Mouse (Mus musculus) CH12.LX (cell line): ENCODE results near the gene Itgal. TPM values are rescaled to one million over a fixed set of nuclear protein-coding genes. Genes with fewer than 3 reads are reported as not detected.
A peak's percentile ranks its signal among the peaks of the same experiment; 100 is the strongest.

Source experiments
- DNase-seq: peaks from one replicate; pipeline ENCODE4 v3.0.0-alpha.2; 2013; ENCODE audit errors: extremely low read depth
- H3K27ac ChIP-seq: 2 replicates; pipeline ENCODE4 v1.5.1; 2012; ENCODE audit warnings: low read depth, mild to moderate bottlenecking, control low read depth, moderate library complexity; ENCODE audit not compliant: insufficient read depth
- H3K27me3 ChIP-seq: replicated peaks from 2 replicates; pipeline ENCODE3; 2012; ENCODE audit warnings: inconsistent platforms
- H3K36me3 ChIP-seq, 2 experiments: replicated peaks in 1 of 2; 2 replicates each; pipeline versions ENCODE3 to v1.6.1; 2012; ENCODE audit warnings: inconsistent platforms in 1 of 2, low read length in 1 of 2, mild to moderate bottlenecking in 1 of 2, mixed read lengths in 1 of 2, moderate library complexity in 1 of 2; ENCODE audit not compliant: control insufficient read depth in 1 of 2, insufficient read depth in 1 of 2
- H3K4me1 ChIP-seq, 2 experiments: 2 replicates each; pipeline ENCODE4 v1.6.1; 2012; ENCODE audit warnings: inconsistent platforms in 1 of 2, moderate library complexity in 1 of 2; ENCODE audit not compliant: insufficient read depth in 2 of 2, control insufficient read depth in 1 of 2
- H3K4me2 ChIP-seq: 2 replicates; pipeline ENCODE4 v1.6.1; 2012; ENCODE audit warnings: low read depth, mild to moderate bottlenecking, control low read depth; ENCODE audit not compliant: poor library complexity, insufficient read depth, severe bottlenecking
- H3K4me3 ChIP-seq, 3 experiments: fragments of 150-350 bp in 1 of 3; sonication (generic) in 1 of 3; replicated peaks in 1 of 3; 2 replicates each; pipeline versions ENCODE3 to v1.5.1; 2011 to 2012; ENCODE audit warnings: low read depth in 2 of 3, low read length in 2 of 3, mild to moderate bottlenecking in 2 of 3, moderate library complexity in 2 of 3, control low read depth in 1 of 3, improper control_type of control experiment in 1 of 3, inconsistent platforms in 1 of 3, mixed read lengths in 1 of 3; ENCODE audit not compliant: poor library complexity in 1 of 3
- H3K79me2 ChIP-seq: replicated peaks from 2 replicates; pipeline ENCODE4 v1.6.1; 2012; ENCODE audit warnings: mild to moderate bottlenecking, moderate library complexity; ENCODE audit not compliant: control insufficient read depth, poor library complexity, insufficient read depth, severe bottlenecking; ENCODE audit errors: extremely low read depth
- H3K9ac ChIP-seq: 2 replicates; pipeline ENCODE4 v1.6.1; 2012; ENCODE audit warnings: low read depth, mild to moderate bottlenecking, control low read depth, moderate library complexity; ENCODE audit not compliant: insufficient read depth
- H3K9me3 ChIP-seq: replicated peaks from 2 replicates; pipeline ENCODE3; 2012; ENCODE audit warnings: low read length, inconsistent platforms, mixed read lengths
- CTCF ChIP-seq, 2 experiments: IDR thresholded peaks in 1 of 2; conservative IDR thresholded peaks in 1 of 2; 2 replicates each; pipeline ENCODE4 v1.5.1; 2011 to 2012; ENCODE audit warnings: low read depth in 2 of 2, low read length in 2 of 2, improper control_type of control experiment in 1 of 2, inconsistent platforms in 1 of 2, mild to moderate bottlenecking in 1 of 2, moderate library complexity in 1 of 2
- ELF1 ChIP-seq: IDR thresholded peaks from 2 replicates; pipeline ENCODE4 v1.6.1; 2014; ENCODE audit warnings: low read depth, mild to moderate bottlenecking, inconsistent platforms, low read length, improper control_type of control experiment
- KAT2A ChIP-seq: IDR thresholded peaks from 2 replicates; pipeline ENCODE4 v1.6.1; 2012; ENCODE audit warnings: low read length, improper control_type of control experiment, inconsistent platforms; ENCODE audit not compliant: insufficient replicate concordance
- MAFK ChIP-seq: IDR thresholded peaks from 2 replicates; pipeline ENCODE4 v1.6.1; 2011; ENCODE audit warnings: low read length, improper control_type of control experiment; ENCODE audit not compliant: insufficient replicate concordance
- NELFE ChIP-seq: IDR thresholded peaks from 2 replicates; pipeline ENCODE4 v1.6.1; 2011; ENCODE audit warnings: low read depth, low read length, improper control_type of control experiment
- PAX5 ChIP-seq: IDR thresholded peaks from 2 replicates; pipeline ENCODE4 v1.6.1; 2012; ENCODE audit warnings: low read length, inconsistent platforms, mixed read lengths
- POLR2AphosphoS2 ChIP-seq: IDR thresholded peaks from 2 replicates; pipeline ENCODE4 v1.6.1; 2011; ENCODE audit warnings: low read depth, low read length, improper control_type of control experiment
- TBP ChIP-seq: conservative IDR thresholded peaks from 2 replicates; pipeline ENCODE4 v1.6.1; 2011; ENCODE audit warnings: low read depth, low read length, improper control_type of control experiment
- TCF12 ChIP-seq: IDR thresholded peaks from 2 replicates; pipeline ENCODE4 v1.6.1; 2014; ENCODE audit warnings: low read depth, mild to moderate bottlenecking, inconsistent platforms, low read length, improper control_type of control experiment
- USF2 ChIP-seq: conservative IDR thresholded peaks from 2 replicates; pipeline ENCODE4 v1.6.1; 2011; ENCODE audit warnings: low read depth, low read length, improper control_type of control experiment
- ZC3H11A ChIP-seq: IDR thresholded peaks from 2 replicates; pipeline ENCODE4 v1.6.1; 2012; ENCODE audit warnings: low read depth, mild to moderate bottlenecking, inconsistent platforms, low read length, improper control_type of control experiment
- dilution Hi-C: fragments of 300-500 bp; cut with MboI; formaldehyde crosslinking; loops from 2 replicates; pipeline ENCODE4 v1.14.3; 2020; ENCODE audit warnings: low sequenced_read_pairs; ENCODE audit not compliant: extremely low pct_unique_long_range_greater_than_20kb, extremely low pct_ligation_motif_present
- in situ Hi-C: fragments of 300-500 bp; cut with MboI; formaldehyde crosslinking; loops from 3 replicates; pipeline ENCODE4 v1.14.3; 2019; ENCODE audit warnings: low sequenced_read_pairs, low pct_ligation_motif_present, low pct_unique_long_range_greater_than_20kb, mixed read lengths
- polyA plus RNA-seq: library from polyadenylated mRNA; unstranded; fragments of >175 nt; gene quantifications from 2 replicates; pipeline ENCODE4 v1.2.1, GENCODE M21; 2012; ENCODE audit warnings: low read depth; ENCODE audit not compliant: insufficient read length
- total RNA-seq, 2 experiments: library from RNA; depleted of rRNA; stranded (reverse); fragments of 300-350 nt in 1 of 2; fragments of >200 nt in 1 of 2; gene quantifications; 2 replicates each; pipeline ENCODE4 v1.2.3; 2012 to 2014

Gene Itgal
- total and polyA plus RNA-seq, 3 experiments = 43.9 to 177 (median 69.0) TPM

- TF ChIP-seq CTCF (conservative IDR thresholded peaks at IDR 0.05 in 1 of 2, IDR thresholded peaks at IDR 0.05 in 1 of 2; ENCODE audit: low read depth in 2 of 2, low read length in 2 of 2) (peak in 1 of 2 experiments; percentile 64; a peak in 2 of 4 replicates), TBP (peak; percentile 91), KAT2A (0 out of 2 replicates have a peak, but pooled peaks have one; percentile 57), ELF1 (peak; percentile 80)
- TF ChIP-seq, all 38 proteins: peak for 23; not testable (repeated sequence) for 15
These were observed 79.5 kb downstream of the Itgal start, which contains the start of gene Zfp747 (continued) for GRCm38 (mm10) chr7:127375271-127376245.

GRCm38 (mm10) chr7:127378310-127378921 is 82.4 kb downstream of the Itgal start:
- peaks cover 3 to 7% of the 10 kb centered on the region in 2 experiments; a peak in 1 of 4 replicates for H3K4me1 ChIP-seq

More at GRCm38 (mm10) chr7:127378310-127378921, 82.4 kb downstream of the Itgal start:
- Histone ChIP-seq H3K4me3 (no peak overlapping the region), H3K36me3 (peaks cover 10 to 13% of the 10 kb centered on the region in 2 experiments), H3K9ac (no peak overlapping the region), H3K79me2 (no peaks in the 10 kb centered on the region), H3K4me2 (no peak overlapping the region), H3K9me3 (peaks cover 2% of the 10 kb centered on the region), H3K27ac (no peak overlapping the region), H3K27me3 (no peaks in the 10 kb centered on the region)
- dilution Hi-C loops (no loop called here), in situ Hi-C loops (no loop called here)
- no peak for TF ChIP-seq ZC3H11A
- no peak for TF ChIP-seq USF2
- no peak for TF ChIP-seq NELFE
- no peak for TF ChIP-seq MAFK
- no peak for TF ChIP-seq TCF12
- no peak for TF ChIP-seq PAX5
- no peak for TF ChIP-seq POLR2AphosphoS2
- no peak for DNase-seq

Other genes starting within 250 kb of the Itgal start
Only the 20 nearest of the 23 such genes appear.
- 15.7 and 19.0 TPM in 2 replicates for gene AI467606, start 204.9 kb upstream of the Itgal start, total RNA-seq (2012; rRNA removed)
- gene AI467606, start 204.9 kb upstream of the Itgal start, total RNA-seq (2014; rRNA removed) = 18.6 and 26.4 TPM in 2 replicates
- gene AI467606, start 204.9 kb upstream of the Itgal start, polyA plus RNA-seq = 18.3 and 20.5 TPM in 2 replicates
- gene Qprt, start 174.0 kb upstream of the Itgal start, total RNA-seq (2012; rRNA removed) = 0.21 and 0.30 TPM in 2 replicates
- gene Qprt, start 174.0 kb upstream of the Itgal start, total RNA-seq (2014; rRNA removed) = 0.15 TPM in 1 of 2 replicates, not detected in the other
- gene Qprt, start 174.0 kb upstream of the Itgal start, polyA plus RNA-seq = 0.14 TPM in 1 of 2 replicates, not detected in the other
- 14.4 and 16.3 TPM in 2 replicates for gene Spn, start 158.4 kb upstream of the Itgal start, total RNA-seq (2012; rRNA removed)
- 2.4 and 2.6 TPM in 2 replicates for gene Spn, start 158.4 kb upstream of the Itgal start, total RNA-seq (2014; rRNA removed)
- gene Spn, start 158.4 kb upstream of the Itgal start, polyA plus RNA-seq = 3.3 and 3.6 TPM in 2 replicates
- gene Cd2bp2, start 100.2 kb upstream of the Itgal start, total RNA-seq (2012; rRNA removed) = 66.8 and 78.5 TPM in 2 replicates
- gene Cd2bp2, start 100.2 kb upstream of the Itgal start, total RNA-seq (2014; rRNA removed) = 62.4 and 63.3 TPM in 2 replicates
- 57.4 and 72.8 TPM in 2 replicates for gene Cd2bp2, start 100.2 kb upstream of the Itgal start, polyA plus RNA-seq
- gene Tbc1d10b, start 87.8 kb upstream of the Itgal start, total RNA-seq (2012; rRNA removed) = 25.9 and 28.0 TPM in 2 replicates
- gene Tbc1d10b, start 87.8 kb upstream of the Itgal start, total RNA-seq (2014; rRNA removed) = 17.9 and 18.2 TPM in 2 replicates
- 25.6 and 26.6 TPM in 2 replicates for gene Tbc1d10b, start 87.8 kb upstream of the Itgal start, polyA plus RNA-seq
- gene Mylpf, start 87.4 kb upstream of the Itgal start, total RNA-seq (2012; rRNA removed) = 3.0 and 4.2 TPM in 2 replicates
- 0.49 and 3.2 TPM in 2 replicates for gene Mylpf, start 87.4 kb upstream of the Itgal start, total RNA-seq (2014; rRNA removed)
- 4.1 and 5.2 TPM in 2 replicates for gene Mylpf, start 87.4 kb upstream of the Itgal start, polyA plus RNA-seq
- 17.4 and 18.8 TPM in 2 replicates for gene Zfp553, start 63.2 kb upstream of the Itgal start, total RNA-seq (2012; rRNA removed)
- 8.6 and 9.8 TPM in 2 replicates for gene Zfp553, start 63.2 kb upstream of the Itgal start, total RNA-seq (2014; rRNA removed)
- gene Zfp553, start 63.2 kb upstream of the Itgal start, polyA plus RNA-seq = 15.0 and 15.2 TPM in 2 replicates
- 73.8 and 92.3 TPM in 2 replicates for gene Sept1, start 63.1 kb upstream of the Itgal start, total RNA-seq (2012; rRNA removed)
- gene Sept1, start 63.1 kb upstream of the Itgal start, total RNA-seq (2014; rRNA removed) = 42.1 and 42.7 TPM in 2 replicates
- 147 and 171 TPM in 2 replicates for gene Sept1, start 63.1 kb upstream of the Itgal start, polyA plus RNA-seq
- 26.5 and 29.8 TPM in 2 replicates for gene Zfp771, start 52.0 kb upstream of the Itgal start, total RNA-seq (2012; rRNA removed)
- gene Zfp771, start 52.0 kb upstream of the Itgal start, total RNA-seq (2014; rRNA removed) = 23.9 and 27.0 TPM in 2 replicates
- 34.7 and 35.5 TPM in 2 replicates for gene Zfp771, start 52.0 kb upstream of the Itgal start, polyA plus RNA-seq
- 296 and 352 TPM in 2 replicates for gene Dctpp1, start 35.6 kb upstream of the Itgal start, total RNA-seq (2012; rRNA removed)
- gene Dctpp1, start 35.6 kb upstream of the Itgal start, total RNA-seq (2014; rRNA removed) = 197 and 221 TPM in 2 replicates
- gene Dctpp1, start 35.6 kb upstream of the Itgal start, polyA plus RNA-seq = 197 and 210 TPM in 2 replicates
- 209 and 215 TPM in 2 replicates for gene Sephs2, start 22.2 kb upstream of the Itgal start, total RNA-seq (2012; rRNA removed)
- 203 and 223 TPM in 2 replicates for gene Sephs2, start 22.2 kb upstream of the Itgal start, total RNA-seq (2014; rRNA removed)
- 158 and 159 TPM in 2 replicates for gene Sephs2, start 22.2 kb upstream of the Itgal start, polyA plus RNA-seq
- gene Zfp768, start 49.3 kb downstream of the Itgal start, total RNA-seq (2012; rRNA removed) = 8.5 and 9.9 TPM in 2 replicates
- 4.3 and 5.0 TPM in 2 replicates for gene Zfp768, start 49.3 kb downstream of the Itgal start, total RNA-seq (2014; rRNA removed)
- gene Zfp768, start 49.3 kb downstream of the Itgal start, polyA plus RNA-seq = 6.4 and 6.6 TPM in 2 replicates
- gene Zfp747, start 79.8 kb downstream of the Itgal start, total RNA-seq (2012; rRNA removed) = 8.2 and 9.7 TPM in 2 replicates
- gene Zfp747, start 79.8 kb downstream of the Itgal start, total RNA-seq (2014; rRNA removed) = 6.3 and 7.2 TPM in 2 replicates
- 7.7 and 8.2 TPM in 2 replicates for gene Zfp747, start 79.8 kb downstream of the Itgal start, polyA plus RNA-seq
- 4.2 and 5.0 TPM in 2 replicates for gene 9130019O22Rik, start 90.9 kb downstream of the Itgal start, total RNA-seq (2012; rRNA removed)
- gene 9130019O22Rik, start 90.9 kb downstream of the Itgal start, total RNA-seq (2014; rRNA removed) = 3.1 and 4.0 TPM in 2 replicates
- 2.7 and 3.3 TPM in 2 replicates for gene 9130019O22Rik, start 90.9 kb downstream of the Itgal start, polyA plus RNA-seq
- 5.4 and 8.9 TPM in 2 replicates for gene E430018J23Rik, start 97.4 kb downstream of the Itgal start, total RNA-seq (2012; rRNA removed)
- gene E430018J23Rik, start 97.4 kb downstream of the Itgal start, total RNA-seq (2014; rRNA removed) = 8.3 and 9.2 TPM in 2 replicates
- gene E430018J23Rik, start 97.4 kb downstream of the Itgal start, polyA plus RNA-seq = 3.2 and 3.8 TPM in 2 replicates
- 7.5 and 8.1 TPM in 2 replicates for gene Zfp764, start 110.6 kb downstream of the Itgal start, total RNA-seq (2012; rRNA removed)
- gene Zfp764, start 110.6 kb downstream of the Itgal start, total RNA-seq (2014; rRNA removed) = 8.4 TPM in 2 replicates
- 7.9 and 8.1 TPM in 2 replicates for gene Zfp764, start 110.6 kb downstream of the Itgal start, polyA plus RNA-seq
- 15.8 and 18.7 TPM in 2 replicates for gene Zfp688, start 125.8 kb downstream of the Itgal start, total RNA-seq (2012; rRNA removed)
- gene Zfp688, start 125.8 kb downstream of the Itgal start, total RNA-seq (2014; rRNA removed) = 12.3 and 12.4 TPM in 2 replicates
- 16.1 and 21.3 TPM in 2 replicates for gene Zfp688, start 125.8 kb downstream of the Itgal start, polyA plus RNA-seq
- gene Zfp689, start 152.9 kb downstream of the Itgal start, total RNA-seq (2012; rRNA removed) = 3.4 and 3.6 TPM in 2 replicates
- 1.8 and 2.3 TPM in 2 replicates for gene Zfp689, start 152.9 kb downstream of the Itgal start, total RNA-seq (2014; rRNA removed)
- 3.2 and 4.6 TPM in 2 replicates for gene Zfp689, start 152.9 kb downstream of the Itgal start, polyA plus RNA-seq
- 10.4 and 11.3 TPM in 2 replicates for gene Prr14, start 163.4 kb downstream of the Itgal start, total RNA-seq (2012; rRNA removed)
- 6.7 and 7.6 TPM in 2 replicates for gene Prr14, start 163.4 kb downstream of the Itgal start, total RNA-seq (2014; rRNA removed)
- gene Prr14, start 163.4 kb downstream of the Itgal start, polyA plus RNA-seq = 26.2 and 31.3 TPM in 2 replicates
- gene Fbrs, start 182.9 kb downstream of the Itgal start, total RNA-seq (2012; rRNA removed) = 14.4 and 15.4 TPM in 2 replicates
- gene Fbrs, start 182.9 kb downstream of the Itgal start, total RNA-seq (2014; rRNA removed) = 5.6 and 6.7 TPM in 2 replicates
- 63.9 and 66.7 TPM in 2 replicates for gene Fbrs, start 182.9 kb downstream of the Itgal start, polyA plus RNA-seq